Mouse (Mus musculus): ENCODE measurements around the gene Olfr517.

Gene Olfr517

GRCm38 (mm10) chr7:108872279-108872678 is at the start of gene Olfr517:
Gene Olfr517, minus strand, starts transcription at chr7:108872379.
- no peak for DNase-seq (ENCODE audit: inconsistent ontology term)

- DNase-seq (ENCODE audit: inconsistent ontology term), result no peak
Observed at GRCm38 (mm10) chr7:108903969-108904368, 31.8 kb upstream of the Olfr517 start.

- no peak for DNase-seq (ENCODE audit: inconsistent ontology term)
Observed at GRCm38 (mm10) chr7:108894320-108894719, 22.1 kb upstream of the Olfr517 start, which contains the start of gene Olfr519. Gene Olfr519, minus strand, starts transcription at chr7:108894420.

GRCm38 (mm10) chr7:108884906-108885305 is 12.7 kb upstream of the Olfr517 start, which contains the start of gene Olfr518:
Gene Olfr518, minus strand, starts transcription at chr7:108885006.
- DNase-seq (ENCODE audit: inconsistent ontology term), result no peak

- no peak for DNase-seq (ENCODE audit: inconsistent ontology term)
Observed at GRCm38 (mm10) chr7:108850429-108850828, 21.8 kb downstream of the Olfr517 start, which contains the start of gene Olfr516. Gene Olfr516, minus strand, starts transcription at chr7:108850529.

GRCm38 (mm10) chr7:108825897-108826296 is 46.3 kb downstream of the Olfr517 start, which contains the start of gene Olfr514:
Gene Olfr514, minus strand, starts transcription at chr7:108825997.
- DNase-seq (ENCODE audit: inconsistent ontology term), result no peak

Data from Muller cell, postnatal 12 days (primary cell).